Mouse (Mus musculus) heart, postnatal 0 days (tissue): ENCODE results near the gene Rtl10.

Experiments used
- CTCF ChIP-seq: IDR thresholded peaks from 2 replicates; pipeline ENCODE4 v1.5.1; 2016; ENCODE audit warnings: antibody characterized with exemption, control low read depth, low read depth
- EP300 ChIP-seq: IDR thresholded peaks from 2 replicates; pipeline ENCODE4 v1.6.1; 2016; ENCODE audit warnings: antibody characterized with exemption, low read depth

DNA sequence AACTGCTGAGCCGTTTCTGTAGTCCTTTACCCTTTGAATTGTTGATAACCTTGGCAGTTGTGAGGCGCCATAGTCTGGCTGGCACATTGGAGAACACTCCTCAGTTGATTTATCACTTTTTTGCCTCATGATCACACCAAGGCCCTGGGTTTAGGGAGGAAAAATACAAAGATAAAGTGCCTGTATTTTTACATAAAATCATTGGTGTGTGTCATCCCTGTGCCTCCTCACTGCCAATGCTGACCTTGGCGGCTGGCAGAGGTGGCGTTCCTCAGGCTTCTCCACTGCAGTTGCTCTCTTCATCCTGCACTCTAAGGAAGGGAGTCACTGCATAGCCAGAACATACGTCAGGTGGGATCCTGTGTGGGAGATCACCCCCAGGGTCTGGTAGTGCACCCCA, 13.0 kb downstream of the Rtl10 start:
- no peak for TF ChIP-seq CTCF
- no peak for TF ChIP-seq EP300
